Mouse (Mus musculus) hindlimb bud, embryonic 11.5 days (tissue): ENCODE measurements around the gene Tjap1.
A peak's percentile ranks its signal among the peaks of the same experiment; 100 is the strongest.

Source experiments
- DNase-seq: peaks from one replicate; pipeline ENCODE4 v3.0.0-alpha.2; 2012; ENCODE audit warnings: low read depth, low spot score; ENCODE audit errors: extremely low spot score

Gene Tjap1

GRCm38 (mm10) chr17:46253452-46254084, 29.3 kb downstream of the Tjap1 start, which contains the start of gene Lrrc73:
Lrrc73 (plus strand) TSS chr17:46253531.
- DNase-seq = no peak

- no peak for DNase-seq
These were observed 30.0 kb downstream of the Tjap1 start for GRCm38 (mm10) chr17:46252571-46253451.

- DNase-seq = no peak
These were observed 31.7 kb downstream of the Tjap1 start for GRCm38 (mm10) chr17:46251174-46251573.

- DNase-seq = no peak
These were observed 34.7 kb downstream of the Tjap1 start for GRCm38 (mm10) chr17:46248189-46248522.

GRCm38 (mm10) chr17:46247512-46248188, 35.2 kb downstream of the Tjap1 start, which contains the start of the genes Polr1c and Yipf3:
Polr1c (minus strand) TSS chr17:46248054.
Yipf3 (plus strand) TSS chr17:46248080.
- DNase-seq = peak; percentile 81

- no peak for DNase-seq
These were observed 38.2 kb downstream of the Tjap1 start for GRCm38 (mm10) chr17:46244579-46244978.

GRCm38 (mm10) chr17:46243624-46244023, 39.2 kb downstream of the Tjap1 start:
- no peak for DNase-seq

- no peak for DNase-seq
These were observed 39.8 kb downstream of the Tjap1 start for GRCm38 (mm10) chr17:46242993-46243392.

GRCm38 (mm10) chr17:46242274-46242673, 40.6 kb downstream of the Tjap1 start:
- no peak for DNase-seq

GRCm38 (mm10) chr17:46241471-46241870, 41.4 kb downstream of the Tjap1 start:
- DNase-seq = no peak

GRCm38 (mm10) chr17:46239516-46240114, 43.2 kb downstream of the Tjap1 start:
- DNase-seq = no peak

- no peak for DNase-seq
These were observed 45.3 kb downstream of the Tjap1 start for GRCm38 (mm10) chr17:46237480-46237879.

GRCm38 (mm10) chr17:46237079-46237478, 45.7 kb downstream of the Tjap1 start:
- no peak for DNase-seq

GRCm38 (mm10) chr17:46236067-46236466, 46.8 kb downstream of the Tjap1 start:
- DNase-seq = no peak

GRCm38 (mm10) chr17:46227576-46227975, 55.2 kb downstream of the Tjap1 start:
- no peak for DNase-seq

- DNase-seq = no peak
These were observed 61.2 kb downstream of the Tjap1 start for GRCm38 (mm10) chr17:46221601-46222000.

GRCm38 (mm10) chr17:46210550-46210949, 72.3 kb downstream of the Tjap1 start:
- no peak for DNase-seq
